Mouse (Mus musculus): Measurements from ENCODE around the gene Inpp5a. TPM values are rescaled to one million over a fixed set of nuclear protein-coding genes. Genes with fewer than 3 reads are reported as not detected.

Gene Inpp5a
- polyA plus RNA-seq, 1 experiment = 28.1 TPM

GRCm38 (mm10) chr7:139508938-139509337 lies 120.0 kb downstream of the Inpp5a start:
- no peak overlapping the region for H3K27ac ChIP-seq (ENCODE audit: control insufficient read depth, insufficient read depth, low read depth, low read length, poor library complexity)
- H3K4me3 ChIP-seq (replicated peaks; ENCODE audit: control insufficient read depth, low read depth, low read length) = no peak overlapping the region
- TF ChIP-seq CTCF (IDR thresholded peaks at IDR 0.05; ENCODE audit: control insufficient read depth, insufficient read depth, low read length) = no peak
- TF ChIP-seq POLR2A (IDR thresholded peaks at IDR 0.05; ENCODE audit: borderline replicate concordance, control insufficient read depth, low read depth, low read length) = no peak
- 75% methylated on average over 4 of the region's 4 CpGs for WGBS
- no peaks in the 10 kb centered on the region for H3K4me1 ChIP-seq (ENCODE audit: control insufficient read depth, insufficient read depth, low read length)

GRCm38 (mm10) chr7:139515959-139516660 lies 127.2 kb downstream of the Inpp5a start:
- no peak for TF ChIP-seq CTCF (IDR thresholded peaks at IDR 0.05; ENCODE audit: control insufficient read depth, insufficient read depth, low read length)
- no peak for TF ChIP-seq POLR2A (IDR thresholded peaks at IDR 0.05; ENCODE audit: borderline replicate concordance, control insufficient read depth, low read depth, low read length)
- Histone ChIP-seq H3K4me3 (replicated peaks; ENCODE audit: control insufficient read depth, low read depth, low read length) (no peak overlapping the region), H3K4me1 (ENCODE audit: control insufficient read depth, insufficient read depth, low read length) (no peaks in the 10 kb centered on the region), H3K27ac (ENCODE audit: control insufficient read depth, insufficient read depth, low read depth, low read length, poor library complexity) (no peak overlapping the region)
- WGBS = 85% methylated on average over 13 of the region's 13 CpGs

DNA sequence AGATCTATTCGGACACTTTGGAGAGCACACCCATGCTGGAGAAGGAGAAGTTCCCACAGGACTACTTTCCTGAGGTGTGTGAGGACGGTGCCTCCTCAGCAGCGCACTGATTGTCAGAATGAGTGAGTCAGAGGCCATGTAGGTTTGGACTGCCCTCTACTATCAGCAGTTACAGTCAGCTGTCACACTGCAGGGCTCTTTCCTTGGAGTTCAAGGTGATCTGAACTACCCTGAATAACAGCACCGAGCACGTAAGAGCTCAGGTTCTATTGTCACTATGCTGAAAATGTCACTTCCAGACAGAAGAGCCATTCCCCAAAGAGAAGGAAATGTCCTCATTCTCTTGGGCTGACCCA lies 127.7 kb downstream of the Inpp5a start:
- Histone ChIP-seq H3K27ac (ENCODE audit: control insufficient read depth, insufficient read depth, low read depth, low read length, poor library complexity) (no peak overlapping the region), H3K4me1 (ENCODE audit: control insufficient read depth, insufficient read depth, low read length) (no peaks in the 10 kb centered on the region), H3K4me3 (replicated peaks; ENCODE audit: control insufficient read depth, low read depth, low read length) (no peak overlapping the region)
- 92% methylated on average over 5 of the region's 5 CpGs for WGBS
- TF ChIP-seq POLR2A (IDR thresholded peaks at IDR 0.05; ENCODE audit: borderline replicate concordance, control insufficient read depth, low read depth, low read length) (no peak), CTCF (IDR thresholded peaks at IDR 0.05; ENCODE audit: control insufficient read depth, insufficient read depth, low read length) (no peak)

- Histone ChIP-seq H3K27ac (ENCODE audit: control insufficient read depth, insufficient read depth, low read depth, low read length, poor library complexity) (no peak overlapping the region), H3K4me1 (ENCODE audit: control insufficient read depth, insufficient read depth, low read length) (no peaks in the 10 kb centered on the region), H3K4me3 (replicated peaks; ENCODE audit: control insufficient read depth, low read depth, low read length) (no peak overlapping the region)
- WGBS = 72% methylated on average over 3 of the region's 3 CpGs
- TF ChIP-seq POLR2A (IDR thresholded peaks at IDR 0.05; ENCODE audit: borderline replicate concordance, control insufficient read depth, low read depth, low read length) = no peak
- TF ChIP-seq CTCF (IDR thresholded peaks at IDR 0.05; ENCODE audit: control insufficient read depth, insufficient read depth, low read length) = no peak
Observed at GRCm38 (mm10) chr7:139518352-139518751, 129.4 kb downstream of the Inpp5a start.

- WGBS = 85% methylated on average over 15 of the region's 15 CpGs
- no peaks in the 10 kb centered on the region for H3K4me1 ChIP-seq (ENCODE audit: control insufficient read depth, insufficient read depth, low read length)
Observed at GRCm38 (mm10) chr7:139528309-139529076, 139.6 kb downstream of the Inpp5a start.

GRCm38 (mm10) chr7:139529208-139529607 lies 140.3 kb downstream of the Inpp5a start:
- H3K4me1 ChIP-seq (ENCODE audit: control insufficient read depth, insufficient read depth, low read length) = no peaks in the 10 kb centered on the region
- no peak overlapping the region for H3K27ac ChIP-seq (ENCODE audit: control insufficient read depth, insufficient read depth, low read depth, low read length, poor library complexity)
- TF ChIP-seq CTCF (IDR thresholded peaks at IDR 0.05; ENCODE audit: control insufficient read depth, insufficient read depth, low read length) = no peak
- no peak for TF ChIP-seq POLR2A (IDR thresholded peaks at IDR 0.05; ENCODE audit: borderline replicate concordance, control insufficient read depth, low read depth, low read length)
- H3K4me3 ChIP-seq (replicated peaks; ENCODE audit: control insufficient read depth, low read depth, low read length) = no peak overlapping the region

More at GRCm38 (mm10) chr7:139528309-139529076, 139.6 kb downstream of the Inpp5a start:
- no peak overlapping the region for H3K4me3 ChIP-seq (replicated peaks; ENCODE audit: control insufficient read depth, low read depth, low read length)
- TF ChIP-seq POLR2A (IDR thresholded peaks at IDR 0.05; ENCODE audit: borderline replicate concordance, control insufficient read depth, low read depth, low read length) (no peak), CTCF (IDR thresholded peaks at IDR 0.05; ENCODE audit: control insufficient read depth, insufficient read depth, low read length) (no peak)
- no peak overlapping the region for H3K27ac ChIP-seq (ENCODE audit: control insufficient read depth, insufficient read depth, low read depth, low read length, poor library complexity)

DNA sequence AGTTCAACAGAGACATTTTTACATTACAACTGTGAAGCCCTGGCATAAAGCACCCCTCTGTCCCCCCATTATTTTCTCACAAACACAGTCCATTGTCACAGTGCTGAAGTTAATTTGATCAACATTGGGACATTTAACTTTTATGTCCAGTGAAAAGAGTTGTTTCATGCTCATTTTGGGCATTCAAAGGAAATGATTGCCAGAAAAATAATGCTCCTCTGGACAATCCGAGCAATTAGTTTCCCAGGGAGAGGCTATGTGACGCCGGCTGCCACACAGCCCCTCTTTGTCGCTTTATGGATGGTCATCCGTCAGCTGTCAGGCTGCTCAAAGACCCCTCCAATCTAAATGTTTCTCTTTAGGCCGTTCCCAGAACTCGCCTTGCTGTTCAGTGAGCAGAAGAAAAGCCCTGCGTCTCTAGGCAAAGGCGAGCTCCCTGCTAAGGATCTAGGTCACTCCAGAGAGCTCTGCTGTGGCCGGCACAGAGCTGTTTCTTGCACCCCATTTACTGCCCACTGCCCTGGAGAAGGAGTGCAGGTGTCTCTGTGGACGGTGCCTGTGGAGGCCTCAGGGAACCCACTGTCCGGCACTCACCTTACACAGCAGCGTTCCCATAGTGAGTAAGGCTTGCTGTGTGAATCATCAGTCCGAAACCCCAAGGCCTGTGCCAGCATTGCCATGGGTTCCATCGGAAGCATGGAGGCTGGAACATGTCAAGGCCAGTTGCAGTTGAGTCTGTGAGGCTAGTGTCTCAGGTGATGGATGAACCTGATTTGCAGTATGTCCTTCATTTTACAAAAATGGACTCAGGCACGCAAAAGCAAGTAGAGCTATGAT lies 141.9 kb downstream of the Inpp5a start:
- no peak for TF ChIP-seq CTCF (IDR thresholded peaks at IDR 0.05; ENCODE audit: control insufficient read depth, insufficient read depth, low read length)
- TF ChIP-seq POLR2A (IDR thresholded peaks at IDR 0.05; ENCODE audit: borderline replicate concordance, control insufficient read depth, low read depth, low read length) = no peak
- Histone ChIP-seq H3K4me1 (ENCODE audit: control insufficient read depth, insufficient read depth, low read length) (no peaks in the 10 kb centered on the region), H3K4me3 (replicated peaks; ENCODE audit: control insufficient read depth, low read depth, low read length) (no peak overlapping the region), H3K27ac (ENCODE audit: control insufficient read depth, insufficient read depth, low read depth, low read length, poor library complexity) (no peak overlapping the region)
- WGBS = 89% methylated on average over 16 of the region's 16 CpGs

- TF ChIP-seq POLR2A (IDR thresholded peaks at IDR 0.05; ENCODE audit: borderline replicate concordance, control insufficient read depth, low read depth, low read length) = no peak
- no peak for TF ChIP-seq CTCF (IDR thresholded peaks at IDR 0.05; ENCODE audit: control insufficient read depth, insufficient read depth, low read length)
- 91% methylated on average over 4 of the region's 4 CpGs for WGBS
- no peaks in the 10 kb centered on the region for H3K4me1 ChIP-seq (ENCODE audit: control insufficient read depth, insufficient read depth, low read length)
- no peak overlapping the region for H3K27ac ChIP-seq (ENCODE audit: control insufficient read depth, insufficient read depth, low read depth, low read length, poor library complexity)
- H3K4me3 ChIP-seq (replicated peaks; ENCODE audit: control insufficient read depth, low read depth, low read length) = no peak overlapping the region
Observed at GRCm38 (mm10) chr7:139531428-139531801, 142.5 kb downstream of the Inpp5a start.
